Mouse (Mus musculus) forebrain, embryonic 12.5 days (tissue): ENCODE measurements around the gene Hs3st3a1. TPM values are rescaled to one million over a fixed set of nuclear protein-coding genes. Genes with fewer than 3 reads are reported as not detected.

Source experiments
- polyA plus RNA-seq: library from polyadenylated mRNA; unstranded; fragments of >200 nt; fragmentation: Nextera tagmentation; extraction: Ambion mirVana; gene quantifications from 2 replicates; pipeline ENCODE4 v1.2.1, GENCODE M21; 2016

Hs3st3a1 gene
- polyA plus RNA-seq, 1 experiment from 2014 or later: 1.3 TPM

Other genes starting within 250 kb of the Hs3st3a1 start
- gene F930015N05Rik, start 1.3 kb downstream of the Hs3st3a1 start, polyA plus RNA-seq: 1.5 and 2.0 TPM in 2 replicates